Mouse (Mus musculus): ENCODE data around the gene Rnf6.

Gene Rnf6

GRCm38 (mm10) chr5:146220879-146221714, at the start of gene Rnf6:
TSS of gene Rnf6 (minus strand) at chr5:146221555.
- DNase-seq (ENCODE audit: low spot score): peak; percentile 97

GRCm38 (mm10) chr5:146270593-146270992, 49.2 kb upstream of the Rnf6 start:
- DNase-seq (ENCODE audit: low spot score): no peak

GRCm38 (mm10) chr5:146267776-146268175, 46.4 kb upstream of the Rnf6 start:
- DNase-seq (ENCODE audit: low spot score): no peak

GRCm38 (mm10) chr5:146265934-146266591, 44.7 kb upstream of the Rnf6 start:
- no peak for DNase-seq (ENCODE audit: low spot score)

GRCm38 (mm10) chr5:146260003-146260402, 38.6 kb upstream of the Rnf6 start:
- DNase-seq (ENCODE audit: low spot score): no peak

GRCm38 (mm10) chr5:146253644-146254043, 32.3 kb upstream of the Rnf6 start:
- no peak for DNase-seq (ENCODE audit: low spot score)

GRCm38 (mm10) chr5:146251663-146252429, 30.5 kb upstream of the Rnf6 start:
- no peak for DNase-seq (ENCODE audit: low spot score)

GRCm38 (mm10) chr5:146250369-146251075, 29.2 kb upstream of the Rnf6 start:
- DNase-seq (ENCODE audit: low spot score): no peak

- no peak for DNase-seq (ENCODE audit: low spot score)
Observed at GRCm38 (mm10) chr5:146248746-146249145, 27.4 kb upstream of the Rnf6 start.

GRCm38 (mm10) chr5:146247709-146248108, 26.4 kb upstream of the Rnf6 start:
- DNase-seq (ENCODE audit: low spot score): no peak

- DNase-seq (ENCODE audit: low spot score): no peak
Observed at GRCm38 (mm10) chr5:146246386-146246785, 25.0 kb upstream of the Rnf6 start.

- DNase-seq (ENCODE audit: low spot score): no peak
Observed at GRCm38 (mm10) chr5:146245646-146246370, 24.5 kb upstream of the Rnf6 start.

- DNase-seq (ENCODE audit: low spot score): no peak
Observed at GRCm38 (mm10) chr5:146245193-146245592, 23.8 kb upstream of the Rnf6 start.

GRCm38 (mm10) chr5:146241202-146241601, 19.8 kb upstream of the Rnf6 start:
- no peak for DNase-seq (ENCODE audit: low spot score)

- DNase-seq (ENCODE audit: low spot score): no peak
Observed at GRCm38 (mm10) chr5:146240771-146241170, 19.4 kb upstream of the Rnf6 start.

GRCm38 (mm10) chr5:146238274-146238673, 16.9 kb upstream of the Rnf6 start:
- DNase-seq (ENCODE audit: low spot score): no peak

- DNase-seq (ENCODE audit: low spot score): no peak
Observed at GRCm38 (mm10) chr5:146234336-146234735, 13.0 kb upstream of the Rnf6 start.

GRCm38 (mm10) chr5:146232816-146233215, 11.5 kb upstream of the Rnf6 start:
- no peak for DNase-seq (ENCODE audit: low spot score)

- DNase-seq (ENCODE audit: low spot score): peak; percentile 20
Observed at GRCm38 (mm10) chr5:146232056-146232675, 10.8 kb upstream of the Rnf6 start.

GRCm38 (mm10) chr5:146231655-146231996, 10.3 kb upstream of the Rnf6 start:
- DNase-seq (ENCODE audit: low spot score): no peak

All from MN1 (cell line).